Mouse (Mus musculus) midbrain, embryonic 15.5 days (tissue): ENCODE measurements around the gene Cdkn1a. TPM values are rescaled to one million over a fixed set of nuclear protein-coding genes. Genes with fewer than 3 reads are reported as not detected.

Experiments
- ATAC-seq: fragments of 200-750 bp; cut with Nextera tagmentation; replicated peaks from 2 replicates; pipeline ENCODE4 v1.8.0; 2017; ENCODE audit warnings: moderate TSS enrichment
- H3K27ac ChIP-seq: fragments of 300-500 bp; sonication (generic); 2 replicates; pipeline ENCODE4 v1.5.1; 2015; ENCODE audit warnings: mild to moderate bottlenecking, inconsistent platforms
- H3K27me3 ChIP-seq: fragments of 300-500 bp; sonication (generic); replicated peaks from 2 replicates; pipeline ENCODE4 v1.6.1; 2015; ENCODE audit warnings: inconsistent platforms
- H3K36me3 ChIP-seq: fragments of 300-500 bp; sonication (generic); replicated peaks from 2 replicates; pipeline ENCODE4 v1.6.1; 2015; ENCODE audit warnings: inconsistent platforms
- H3K4me1 ChIP-seq: fragments of 300-500 bp; sonication (generic); 2 replicates; pipeline ENCODE4 v1.6.1; 2015; ENCODE audit warnings: inconsistent platforms
- H3K4me2 ChIP-seq: fragments of 300-500 bp; sonication (generic); 2 replicates; pipeline ENCODE4 v1.6.1; 2015; ENCODE audit warnings: inconsistent platforms, mild to moderate bottlenecking, moderate library complexity
- H3K4me3 ChIP-seq: fragments of 300-500 bp; sonication (generic); 2 replicates; pipeline ENCODE4 v1.5.1; 2015; ENCODE audit warnings: mild to moderate bottlenecking, inconsistent platforms
- H3K9ac ChIP-seq: fragments of 300-500 bp; sonication (generic); 2 replicates; pipeline ENCODE4 v1.6.1; 2015; ENCODE audit warnings: mild to moderate bottlenecking, inconsistent platforms
- H3K9me3 ChIP-seq: fragments of 300-500 bp; sonication (generic); 2 replicates; pipeline ENCODE4 v1.6.1; 2016; ENCODE audit warnings: inconsistent platforms
- WGBS: fragments of 180-500 bp; shearing (Covaris S2); methylation state at CpG from one replicate; pipeline ENCODE4 v1.1.7; 2015; ENCODE audit warnings: mixed read lengths; 5-methylcytosine and 5-hydroxymethylcytosine counted together
- polyA plus RNA-seq: library from polyadenylated mRNA; unstranded; fragments of >200 nt; fragmentation: Nextera tagmentation; extraction: Ambion mirVana; gene quantifications from 2 replicates; pipeline ENCODE4 v1.2.1, GENCODE M21; 2015

The Cdkn1a gene
- polyA plus RNA-seq, 1 experiment from 2014 or later: 97.7 TPM

GRCm38 (mm10) chr17:29049923-29050322 lies 40.9 kb upstream of the Cdkn1a start:
- 0 out of 2 replicates have a peak, but pooled peaks have one; percentile 41 for ATAC-seq
- H3K4me2 ChIP-seq: no peak overlapping the region
- WGBS: 90% methylated on average over 7 of the region's 7 CpGs
- H3K9me3 ChIP-seq: no peaks in the 10 kb centered on the region
- H3K36me3 ChIP-seq: peaks cover 14% of the 10 kb centered on the region
- no peak overlapping the region for H3K4me3 ChIP-seq
- 0 out of 2 replicates have a peak, but pooled peaks cover 11% of the 10 kb centered on the region for H3K4me1 ChIP-seq
- H3K27ac ChIP-seq: no peak overlapping the region
- H3K27me3 ChIP-seq: no peaks in the 10 kb centered on the region
- no peak overlapping the region for H3K9ac ChIP-seq

- H3K4me2 ChIP-seq: no peak overlapping the region
- H3K4me1 ChIP-seq: 0 out of 2 replicates have a peak, but pooled peaks cover 11% of the 10 kb centered on the region
- WGBS: 60% methylated on average over 14 of the region's 14 CpGs
- H3K4me3 ChIP-seq: no peak overlapping the region
- H3K27ac ChIP-seq: 0 out of 2 replicates have a peak overlapping the region, but pooled peaks have one; percentile 3
- H3K36me3 ChIP-seq: peaks cover 6% of the 10 kb centered on the region
- H3K9ac ChIP-seq: no peak overlapping the region
- no peaks in the 10 kb centered on the region for H3K27me3 ChIP-seq
- no peaks in the 10 kb centered on the region for H3K9me3 ChIP-seq
- no peak for ATAC-seq
Observed at GRCm38 (mm10) chr17:29050791-29051190, 40.0 kb upstream of the Cdkn1a start.

- H3K27me3 ChIP-seq: no peaks in the 10 kb centered on the region
- H3K9me3 ChIP-seq: no peaks in the 10 kb centered on the region
- no peak overlapping the region for H3K27ac ChIP-seq
- H3K36me3 ChIP-seq: no peaks in the 10 kb centered on the region
- ATAC-seq: no peak
- H3K4me3 ChIP-seq: no peak overlapping the region
- no peak overlapping the region for H3K4me2 ChIP-seq
- H3K9ac ChIP-seq: no peak overlapping the region
- H3K4me1 ChIP-seq: peaks cover 17% of the 10 kb centered on the region
- 88% methylated on average over 6 of the region's 6 CpGs for WGBS
Observed at GRCm38 (mm10) chr17:29053067-29053466, 37.7 kb upstream of the Cdkn1a start.

GRCm38 (mm10) chr17:29053841-29054240 lies 36.9 kb upstream of the Cdkn1a start:
- H3K27ac ChIP-seq: no peak overlapping the region
- H3K4me1 ChIP-seq: peaks cover 16% of the 10 kb centered on the region
- H3K9me3 ChIP-seq: no peaks in the 10 kb centered on the region
- 67% methylated on average over 7 of the region's 7 CpGs for WGBS
- H3K9ac ChIP-seq: no peak overlapping the region
- no peaks in the 10 kb centered on the region for H3K36me3 ChIP-seq
- H3K4me3 ChIP-seq: no peak overlapping the region
- ATAC-seq: no peak
- H3K27me3 ChIP-seq: no peaks in the 10 kb centered on the region
- no peak overlapping the region for H3K4me2 ChIP-seq

- H3K4me1 ChIP-seq: peaks cover 12% of the 10 kb centered on the region
- no peak overlapping the region for H3K9ac ChIP-seq
- no peaks in the 10 kb centered on the region for H3K9me3 ChIP-seq
- H3K36me3 ChIP-seq: no peaks in the 10 kb centered on the region
- 83% methylated on average over 6 of the region's 6 CpGs for WGBS
- no peak overlapping the region for H3K4me3 ChIP-seq
- no peak overlapping the region for H3K27ac ChIP-seq
- no peak overlapping the region for H3K4me2 ChIP-seq
- no peak for ATAC-seq
- H3K27me3 ChIP-seq: no peaks in the 10 kb centered on the region
Observed at GRCm38 (mm10) chr17:29054429-29054828, 36.3 kb upstream of the Cdkn1a start.

- no peak for ATAC-seq
- no peak overlapping the region for H3K9ac ChIP-seq
- no peak overlapping the region for H3K4me2 ChIP-seq
- no peaks in the 10 kb centered on the region for H3K36me3 ChIP-seq
- H3K4me3 ChIP-seq: no peak overlapping the region
- no peaks in the 10 kb centered on the region for H3K27me3 ChIP-seq
- H3K4me1 ChIP-seq: peaks cover 10% of the 10 kb centered on the region
- 61% methylated on average over 5 of the region's 5 CpGs for whole genome bisulfite sequencing
- H3K27ac ChIP-seq: no peak overlapping the region
- no peaks in the 10 kb centered on the region for H3K9me3 ChIP-seq
Observed at GRCm38 (mm10) chr17:29055586-29055985, 35.2 kb upstream of the Cdkn1a start.

GRCm38 (mm10) chr17:29056207-29056606 lies 34.6 kb upstream of the Cdkn1a start:
- WGBS: 41% methylated on average over 7 of the region's 7 CpGs
- ATAC-seq: no peak
- Histone ChIP-seq H3K27me3 (no peaks in the 10 kb centered on the region), H3K9ac (no peak overlapping the region), H3K4me1 (peaks cover 10% of the 10 kb centered on the region), H3K9me3 (no peaks in the 10 kb centered on the region), H3K4me2 (no peak overlapping the region), H3K4me3 (no peak overlapping the region), H3K27ac (no peak overlapping the region), H3K36me3 (no peaks in the 10 kb centered on the region)

- H3K9ac ChIP-seq: no peak overlapping the region
- H3K27me3 ChIP-seq: no peaks in the 10 kb centered on the region
- no peak overlapping the region for H3K4me2 ChIP-seq
- H3K4me3 ChIP-seq: no peak overlapping the region
- H3K36me3 ChIP-seq: no peaks in the 10 kb centered on the region
- WGBS: 4% methylated on average over 8 of the region's 8 CpGs
- H3K27ac ChIP-seq: no peak overlapping the region
- 0 out of 2 replicates have a peak, but pooled peaks have one; percentile 17 for ATAC-seq
- peaks cover 10% of the 10 kb centered on the region for H3K4me1 ChIP-seq
- no peaks in the 10 kb centered on the region for H3K9me3 ChIP-seq
Observed at GRCm38 (mm10) chr17:29056699-29057151, 34.1 kb upstream of the Cdkn1a start.

- Histone ChIP-seq H3K9me3 (no peaks in the 10 kb centered on the region), H3K4me1 (peaks cover 13% of the 10 kb centered on the region), H3K9ac (no peak overlapping the region), H3K4me2 (no peak overlapping the region), H3K4me3 (no peak overlapping the region), H3K36me3 (no peaks in the 10 kb centered on the region), H3K27me3 (no peaks in the 10 kb centered on the region), H3K27ac (no peak overlapping the region)
- 85% methylated on average over 11 of the region's 11 CpGs for WGBS
- no peak for ATAC-seq
Observed at GRCm38 (mm10) chr17:29057361-29057890, 33.4 kb upstream of the Cdkn1a start.

GRCm38 (mm10) chr17:29057961-29058360 lies 32.8 kb upstream of the Cdkn1a start:
- 83% methylated on average over 10 of the region's 10 CpGs for WGBS

GRCm38 (mm10) chr17:29058487-29058886 lies 32.3 kb upstream of the Cdkn1a start:
- H3K9me3 ChIP-seq: no peaks in the 10 kb centered on the region
- H3K27ac ChIP-seq: no peak overlapping the region
- no peak overlapping the region for H3K4me2 ChIP-seq
- no peaks in the 10 kb centered on the region for H3K36me3 ChIP-seq
- peaks cover 17% of the 10 kb centered on the region for H3K4me1 ChIP-seq
- H3K4me3 ChIP-seq: no peak overlapping the region
- WGBS: 74% methylated on average over 8 of the region's 8 CpGs
- no peak for ATAC-seq
- no peak overlapping the region for H3K9ac ChIP-seq
- H3K27me3 ChIP-seq: no peaks in the 10 kb centered on the region

More at GRCm38 (mm10) chr17:29057961-29058360, 32.8 kb upstream of the Cdkn1a start:
- H3K4me1 ChIP-seq: peaks cover 17% of the 10 kb centered on the region
- H3K36me3 ChIP-seq: no peaks in the 10 kb centered on the region
- H3K27ac ChIP-seq: no peak overlapping the region
- no peak overlapping the region for H3K9ac ChIP-seq
- no peak overlapping the region for H3K4me3 ChIP-seq
- no peaks in the 10 kb centered on the region for H3K9me3 ChIP-seq
- ATAC-seq: no peak
- H3K27me3 ChIP-seq: no peaks in the 10 kb centered on the region
- no peak overlapping the region for H3K4me2 ChIP-seq

GRCm38 (mm10) chr17:29059581-29059980 lies 31.2 kb upstream of the Cdkn1a start:
- no peaks in the 10 kb centered on the region for H3K9me3 ChIP-seq
- no peaks in the 10 kb centered on the region for H3K27me3 ChIP-seq
- no peak overlapping the region for H3K9ac ChIP-seq
- no peak overlapping the region for H3K4me2 ChIP-seq
- 87% methylated on average over 3 of the region's 3 CpGs for WGBS
- H3K4me1 ChIP-seq: peaks cover 17% of the 10 kb centered on the region
- no peaks in the 10 kb centered on the region for H3K36me3 ChIP-seq
- no peak overlapping the region for H3K27ac ChIP-seq
- H3K4me3 ChIP-seq: no peak overlapping the region
- ATAC-seq: no peak

GRCm38 (mm10) chr17:29060946-29061345 lies 29.8 kb upstream of the Cdkn1a start:
- Histone ChIP-seq H3K27me3 (no peaks in the 10 kb centered on the region), H3K9ac (no peak overlapping the region), H3K36me3 (no peaks in the 10 kb centered on the region), H3K4me2 (no peak overlapping the region), H3K4me1 (peaks cover 17% of the 10 kb centered on the region), H3K27ac (no peak overlapping the region), H3K9me3 (no peaks in the 10 kb centered on the region), H3K4me3 (no peak overlapping the region)
- WGBS: 88% methylated on average over 9 of the region's 9 CpGs
- ATAC-seq: no peak
